Mouse (Mus musculus) adrenal gland, adult 2 months (tissue): Measurements from ENCODE around the gene Muc1. TPM values are rescaled to one million over a fixed set of nuclear protein-coding genes. Genes with fewer than 3 reads are reported as not detected.
A peak's percentile ranks its signal among the peaks of the same experiment; 100 is the strongest.

ENCODE experiments used
- DNase-seq: peaks from one replicate; pipeline ENCODE4 v3.0.0; 2021
- polyA plus RNA-seq: library from polyadenylated mRNA; depleted of rRNA; stranded (reverse); fragments of >200 nt; gene quantifications from 2 replicates; pipeline ENCODE4 v1.2.3, GENCODE M21; 2012
- total RNA-seq, 2 experiments: library from RNA; stranded (reverse); gene quantifications; 2 replicates each; pipeline ENCODE4 v1.2.3; 2021

Muc1 gene
- total and polyA plus RNA-seq, 3 experiments, result 0.24 to 0.53 (median 0.32) TPM

- DNase-seq, result no peak
Measured at GRCm38 (mm10) chr3:89236516-89236915, 7.7 kb downstream of the Muc1 start.

GRCm38 (mm10) chr3:89237682-89238081, 8.8 kb downstream of the Muc1 start:
- DNase-seq, result no peak

DNA sequence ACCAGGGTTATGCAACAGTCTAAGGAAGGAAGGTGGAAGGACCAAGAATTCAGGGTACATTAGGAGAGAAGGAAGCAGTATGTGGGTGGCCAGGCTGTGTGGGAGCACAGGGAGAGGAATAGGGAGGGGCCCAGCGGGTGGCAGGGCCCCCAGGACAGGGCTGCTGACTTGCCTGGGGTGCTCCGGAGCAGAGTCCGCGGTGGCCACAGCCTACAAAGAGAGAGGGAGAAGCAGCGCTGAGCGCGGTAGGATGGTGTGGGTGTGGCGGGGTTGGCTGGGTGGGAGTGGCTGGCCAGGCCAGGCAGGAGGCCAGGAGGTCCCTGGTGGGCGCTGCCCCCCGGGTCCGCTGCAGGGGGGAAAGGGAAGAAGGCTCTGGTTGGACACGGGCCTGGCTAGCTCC, 9.6 kb downstream of the Muc1 start:
- DNase-seq, result no peak

DNA sequence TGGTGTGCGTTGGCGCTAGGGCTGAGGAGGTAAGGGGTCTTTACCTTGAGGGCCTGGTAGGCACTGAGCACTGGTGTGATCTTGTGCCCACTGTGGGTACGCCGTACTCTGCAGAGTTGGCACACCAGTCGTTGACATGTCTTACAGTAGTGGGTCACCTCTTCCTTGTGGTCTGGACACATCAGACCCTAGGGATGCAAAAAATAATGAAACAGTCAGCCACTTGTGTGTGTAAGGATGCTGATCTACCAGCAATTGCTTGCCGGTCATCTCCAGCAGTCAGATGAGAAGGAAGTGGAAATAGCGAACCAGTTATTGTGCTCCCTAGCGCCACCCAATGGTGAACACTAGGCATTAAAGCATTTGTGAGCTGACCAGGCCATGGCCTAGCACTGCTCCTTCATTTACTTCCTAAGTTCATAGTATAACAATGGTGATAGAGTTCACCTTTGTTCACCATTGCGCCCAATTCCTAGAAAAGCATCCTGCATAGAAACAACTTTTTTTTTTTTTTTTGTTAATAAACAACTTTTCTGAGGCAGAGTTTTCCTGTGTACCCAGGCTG, 13.6 kb downstream of the Muc1 start:
- peak; percentile 52 for DNase-seq

- DNase-seq, result no peak
Measured at GRCm38 (mm10) chr3:89243609-89244008, 14.8 kb downstream of the Muc1 start.

DNA sequence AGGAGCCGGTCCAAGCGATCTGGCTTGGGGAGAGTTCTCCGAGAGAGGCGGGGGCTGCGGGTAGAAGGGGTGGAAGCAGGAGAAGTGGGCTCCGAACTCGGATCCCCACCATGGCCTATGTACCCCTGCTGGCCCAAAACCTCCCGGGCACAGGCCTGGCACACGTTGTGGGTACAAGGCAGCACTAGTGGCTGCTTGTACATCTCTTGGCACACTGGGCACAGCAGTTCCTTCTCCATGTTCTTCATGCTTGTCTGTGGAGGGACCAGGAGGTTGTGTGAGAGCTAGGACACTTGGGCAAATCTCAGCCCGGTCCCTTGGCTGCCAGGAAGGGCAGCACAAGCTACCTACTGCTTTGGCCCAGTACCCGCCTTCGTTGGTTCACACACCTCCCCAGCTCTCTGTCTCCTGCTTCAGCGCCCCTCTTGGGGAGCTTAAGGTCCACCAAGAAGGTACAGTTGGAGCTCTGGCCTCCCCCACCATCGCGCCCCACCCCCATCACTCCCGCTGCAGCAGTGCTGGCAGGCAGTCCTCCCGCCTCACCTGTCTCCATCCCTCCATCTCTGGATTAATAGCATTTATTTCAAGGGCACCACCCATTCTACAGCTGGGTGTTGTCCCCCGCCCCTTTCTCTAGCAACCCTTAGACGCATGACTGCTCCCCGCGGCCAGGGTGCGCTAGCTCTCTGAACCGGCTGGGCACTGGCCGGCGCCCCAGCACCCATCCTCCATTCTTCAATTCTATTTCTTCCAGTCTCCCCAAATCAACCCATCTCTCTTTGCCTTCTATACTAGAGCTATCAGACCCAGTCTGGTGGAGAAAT, 15.5 kb downstream of the Muc1 start:
- no peak for DNase-seq

DNA sequence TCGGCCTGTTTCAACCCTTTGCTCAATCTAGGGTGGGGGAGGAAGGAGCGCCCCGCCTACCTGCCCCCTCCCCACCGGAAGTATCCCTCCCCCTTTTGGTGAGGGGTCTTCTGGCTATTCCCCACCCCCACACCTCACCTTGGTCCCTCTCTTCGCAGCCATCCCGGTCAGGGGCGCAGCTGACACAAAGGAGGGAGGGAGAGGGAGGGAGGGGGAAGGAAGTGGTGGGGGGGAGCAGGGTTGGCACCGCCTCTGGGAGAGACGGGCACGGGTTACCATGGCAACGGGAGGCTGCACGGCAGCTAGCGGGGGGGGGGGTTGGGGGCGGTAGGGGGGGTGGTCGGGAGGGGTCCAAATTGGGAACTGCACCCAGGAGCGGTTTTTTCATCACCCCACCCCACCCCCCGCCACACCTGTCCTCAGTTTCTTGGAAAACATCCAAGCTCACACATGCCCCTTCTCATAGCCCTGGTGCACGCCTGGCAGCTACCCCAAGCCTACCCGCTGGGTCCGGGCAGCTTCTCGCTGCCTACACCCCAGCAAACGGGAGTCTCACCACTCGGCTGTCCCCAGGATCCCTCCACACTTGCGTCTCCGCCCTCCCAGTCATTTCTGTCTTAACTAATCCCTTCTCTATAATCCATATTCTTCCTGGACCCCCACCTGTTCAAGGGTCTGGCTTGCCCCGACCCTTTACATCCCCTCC, 16.3 kb downstream of the Muc1 start:
- no peak for DNase-seq

GRCm38 (mm10) chr3:89245688-89246171, 16.9 kb downstream of the Muc1 start, which contains the start of gene Krtcap2:
Gene Krtcap2 (plus strand): TSS chr3:89245966.
- no peak for DNase-seq

DNA sequence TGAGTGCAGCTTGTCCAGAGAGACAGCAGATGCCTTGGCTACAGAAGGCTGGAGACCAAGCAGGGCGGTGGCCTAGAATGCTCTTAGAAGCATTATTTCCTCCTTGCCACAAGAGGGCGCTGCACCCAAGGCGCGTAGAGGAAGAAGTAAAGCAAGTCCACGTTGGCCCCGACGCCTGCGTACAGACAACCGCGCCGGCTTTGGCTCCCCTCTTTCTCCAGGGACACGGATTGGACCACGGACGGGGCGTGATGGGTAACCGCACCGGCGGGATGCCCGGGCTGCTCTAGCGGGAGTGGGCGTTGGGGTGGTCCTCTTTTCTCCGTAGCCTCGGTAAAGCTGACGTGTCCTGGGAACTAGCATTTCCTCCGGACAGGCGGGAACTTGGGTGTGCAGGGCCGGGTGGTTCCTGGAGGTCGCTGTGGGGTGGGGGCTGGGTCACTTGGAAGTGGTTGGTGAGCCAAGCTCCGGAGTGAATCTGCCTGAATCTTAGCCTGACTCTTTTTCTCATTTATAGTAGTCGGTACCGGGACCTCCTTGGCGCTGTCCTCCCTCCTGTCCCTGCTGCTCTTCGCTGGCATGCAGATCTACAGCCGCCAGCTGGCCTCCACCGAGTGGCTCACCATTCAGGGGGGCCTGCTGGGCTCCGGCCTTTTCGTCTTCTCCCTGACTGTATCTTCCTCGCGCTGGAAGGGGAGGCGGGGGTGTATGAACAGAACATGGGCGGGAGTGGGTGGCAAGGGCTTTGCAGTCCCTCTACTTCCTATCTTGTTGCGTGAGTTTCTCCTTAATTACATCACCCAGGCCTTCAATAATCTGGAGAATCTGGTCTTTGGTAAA, 17.6 kb downstream of the Muc1 start, which contains the start of gene Trim46:
TSS of gene Trim46 (minus strand) at position 49 of the 840 bp plus-strand sequence.
- peak; percentile 93 for DNase-seq

DNA sequence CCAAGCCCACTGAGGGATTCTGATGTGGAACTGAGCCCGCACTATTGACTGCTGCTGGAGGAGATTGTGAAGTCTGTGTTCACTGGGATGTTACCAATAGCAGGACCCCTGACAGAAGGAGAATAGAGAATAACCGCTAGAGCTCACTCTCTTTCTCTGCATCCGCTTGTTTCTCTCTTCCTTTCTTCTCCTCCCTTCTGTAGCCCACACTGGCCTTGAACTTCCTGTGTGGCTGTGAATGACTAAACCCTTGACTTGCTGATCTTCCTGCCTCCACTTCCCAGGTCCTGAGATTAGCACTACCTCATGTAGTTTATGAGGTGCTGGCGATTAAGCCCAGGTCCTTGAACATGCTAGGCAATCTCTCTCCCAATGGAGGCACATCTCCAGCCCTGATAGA, 18.6 kb downstream of the Muc1 start:
- DNase-seq, result no peak

GRCm38 (mm10) chr3:89250435-89251040, 21.7 kb downstream of the Muc1 start:
- peak; percentile 73 for DNase-seq

DNA sequence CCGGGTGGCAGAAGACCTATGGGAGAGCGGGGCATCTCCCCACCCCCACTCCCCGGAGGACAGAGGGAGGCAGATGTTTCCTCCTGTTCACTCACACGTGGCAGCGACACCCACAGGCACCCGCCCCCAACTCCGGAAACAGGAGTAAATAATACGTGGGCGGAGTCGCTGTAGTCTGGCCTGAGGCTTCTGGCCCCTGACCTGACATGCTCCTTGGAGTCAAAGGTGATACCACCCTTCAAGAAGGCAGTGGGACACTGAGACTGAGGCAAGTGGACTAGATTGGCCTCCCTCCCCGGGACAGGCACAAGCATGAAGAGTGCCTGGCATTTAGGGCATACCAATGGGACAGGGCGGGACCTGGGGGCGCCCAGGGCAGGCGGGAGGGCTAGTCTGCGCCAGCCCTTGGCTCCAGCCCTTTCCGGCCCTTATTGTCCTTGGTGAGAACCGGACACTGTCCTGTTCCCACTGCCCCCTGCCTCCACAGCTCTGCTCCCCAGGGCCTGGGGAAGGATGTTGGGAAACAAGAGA, 22.6 kb downstream of the Muc1 start:
- peak; percentile 67 for DNase-seq

- DNase-seq, result no peak
Measured at GRCm38 (mm10) chr3:89254994-89255393, 26.1 kb downstream of the Muc1 start.

- DNase-seq, result no peak
Measured at GRCm38 (mm10) chr3:89256177-89256576, 27.3 kb downstream of the Muc1 start.

- DNase-seq, result no peak
Measured at GRCm38 (mm10) chr3:89259076-89259475, 30.2 kb downstream of the Muc1 start, which contains the start of gene Dpm3. Gene Dpm3 (plus strand): TSS chr3:89259358.

DNA sequence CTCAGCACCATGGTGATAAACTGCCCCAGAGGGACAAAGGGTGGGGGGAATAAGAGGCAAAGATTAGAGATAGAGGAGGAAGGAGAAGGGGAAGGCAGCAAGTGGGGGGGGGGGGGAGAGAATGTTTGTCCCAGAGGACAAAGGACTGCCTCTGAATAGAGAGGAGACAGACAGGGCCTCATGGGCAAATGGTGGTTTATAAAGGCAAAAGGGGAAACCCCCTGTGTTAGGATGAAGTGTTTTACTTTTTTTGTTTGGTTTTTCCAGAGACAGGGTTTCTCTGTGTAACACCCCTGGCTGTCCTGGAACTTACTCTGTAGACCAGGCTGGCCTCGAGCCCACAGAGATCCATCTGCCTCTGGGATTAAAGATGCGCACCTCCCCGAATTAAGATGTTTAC, 31.4 kb downstream of the Muc1 start:
- DNase-seq, result no peak

DNA sequence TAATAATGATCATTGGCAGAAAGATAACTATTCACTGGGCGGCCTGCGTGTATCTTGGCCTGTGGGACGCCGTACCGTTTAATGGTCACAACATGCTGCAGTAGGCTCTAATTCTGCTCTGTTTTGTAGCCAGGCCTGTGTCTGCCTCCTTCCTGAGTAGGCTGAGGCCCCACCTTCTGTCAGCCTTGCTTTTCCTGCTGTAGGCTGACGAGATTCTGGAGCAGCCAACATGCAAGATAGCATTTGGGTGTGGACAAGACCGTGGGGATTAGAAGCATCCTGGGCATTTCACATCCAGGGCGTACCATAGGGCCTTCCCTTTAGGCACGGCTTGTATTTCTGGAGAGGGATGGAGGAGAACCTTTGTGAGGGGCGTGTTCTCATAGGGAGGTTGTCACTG, 33.6 kb downstream of the Muc1 start:
- DNase-seq, result no peak

DNA sequence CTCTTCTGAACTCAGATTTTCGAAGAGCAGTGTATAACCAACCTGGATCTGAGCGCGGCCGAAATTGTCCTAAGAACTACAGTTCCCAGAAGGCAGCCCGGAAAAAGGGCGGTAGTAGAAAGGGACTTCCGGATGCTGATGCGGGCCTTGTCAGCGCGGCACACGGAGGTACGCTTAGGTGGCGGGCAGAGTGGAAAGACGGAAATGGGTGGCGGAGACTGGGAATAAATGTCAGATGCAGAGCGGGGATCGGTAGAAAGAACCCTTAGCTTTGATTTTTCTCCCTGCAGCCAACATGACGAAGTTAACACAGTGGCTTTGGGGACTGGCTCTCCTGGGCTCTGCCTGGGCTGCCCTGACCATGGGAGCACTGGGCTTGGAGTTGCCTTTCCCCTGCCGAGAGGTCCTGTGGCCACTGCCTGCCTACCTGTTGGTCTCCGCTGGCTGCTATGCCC, 37.6 kb downstream of the Muc1 start:
- peak; percentile 86 for DNase-seq

- no peak for DNase-seq
Measured at GRCm38 (mm10) chr3:89268916-89269315, 40.1 kb downstream of the Muc1 start.

GRCm38 (mm10) chr3:89270051-89270755, 41.3 kb downstream of the Muc1 start, which contains the start of gene Slc50a1:
Gene Slc50a1 (minus strand): TSS chr3:89270570.
- DNase-seq, result peak; percentile 94
